Mouse (Mus musculus): Measurements from ENCODE around the gene Selenos.

Selenos gene

DNA sequence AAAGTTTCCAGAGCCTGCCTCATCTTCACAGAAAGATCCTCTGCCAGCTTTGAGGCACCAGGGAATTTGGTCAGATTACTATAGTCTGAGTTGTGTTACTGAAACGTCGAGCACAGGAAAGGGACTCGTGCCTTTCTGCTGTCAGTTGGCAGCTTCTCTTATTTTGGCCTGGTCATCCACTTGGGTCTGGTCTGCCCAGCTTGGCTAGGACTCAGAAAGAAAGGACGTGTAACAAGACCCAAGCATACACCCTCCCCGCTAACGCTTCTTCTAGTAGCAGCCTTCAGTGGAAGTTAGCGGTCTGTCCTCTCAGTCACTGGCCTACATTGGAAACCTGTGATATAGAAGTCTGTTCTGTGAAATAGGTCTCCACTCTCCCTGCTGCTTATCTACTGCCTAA lies 5.1 kb downstream of the Selenos start:
- no peak for DNase-seq (ENCODE audit: low spot score in 2 of 2)

DNA sequence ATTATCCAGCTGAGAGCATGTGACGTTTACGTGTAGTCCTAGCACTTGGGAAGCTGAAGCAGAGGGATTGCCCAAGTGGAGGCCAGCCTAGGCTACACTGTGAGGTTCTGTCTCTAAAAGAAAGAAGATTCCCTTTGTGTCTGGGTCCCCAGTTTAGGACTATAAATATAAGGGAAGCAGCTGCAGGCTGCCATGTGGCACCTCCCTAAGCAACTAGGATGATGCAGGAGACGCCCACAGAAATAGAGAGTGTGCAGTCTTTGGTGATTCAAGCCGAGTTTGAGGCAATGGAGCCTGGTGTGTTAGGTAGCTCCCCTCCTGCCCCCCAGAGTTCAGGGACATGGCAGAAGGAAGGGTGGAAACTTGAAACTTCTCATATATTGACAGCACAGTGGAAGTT lies 8.2 kb downstream of the Selenos start:
- peak in 1 of 2 experiments; percentile 63 for DNase-seq (ENCODE audit: low spot score in 2 of 2)

DNA sequence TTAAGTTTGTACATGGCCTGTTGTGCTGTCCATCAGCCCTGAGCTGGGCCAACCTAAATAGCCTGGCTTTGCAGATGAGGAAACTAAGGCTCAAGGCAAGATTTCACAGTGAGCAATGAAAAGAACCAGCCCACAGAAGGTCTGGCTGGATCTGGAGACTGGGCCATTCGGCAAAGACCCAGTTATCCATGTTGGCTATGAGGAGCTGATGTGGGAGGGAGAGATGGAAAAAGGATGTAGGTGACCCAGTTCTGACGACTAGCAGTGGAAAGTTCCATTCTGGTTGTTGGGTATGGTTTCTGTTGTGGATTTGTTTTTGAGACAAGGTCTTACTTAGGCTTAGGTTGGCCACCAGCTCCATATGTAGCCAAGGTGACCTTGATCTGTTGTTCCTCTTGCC lies 8.6 kb downstream of the Selenos start:
- DNase-seq (ENCODE audit: low spot score in 2 of 2), result no peak

DNA sequence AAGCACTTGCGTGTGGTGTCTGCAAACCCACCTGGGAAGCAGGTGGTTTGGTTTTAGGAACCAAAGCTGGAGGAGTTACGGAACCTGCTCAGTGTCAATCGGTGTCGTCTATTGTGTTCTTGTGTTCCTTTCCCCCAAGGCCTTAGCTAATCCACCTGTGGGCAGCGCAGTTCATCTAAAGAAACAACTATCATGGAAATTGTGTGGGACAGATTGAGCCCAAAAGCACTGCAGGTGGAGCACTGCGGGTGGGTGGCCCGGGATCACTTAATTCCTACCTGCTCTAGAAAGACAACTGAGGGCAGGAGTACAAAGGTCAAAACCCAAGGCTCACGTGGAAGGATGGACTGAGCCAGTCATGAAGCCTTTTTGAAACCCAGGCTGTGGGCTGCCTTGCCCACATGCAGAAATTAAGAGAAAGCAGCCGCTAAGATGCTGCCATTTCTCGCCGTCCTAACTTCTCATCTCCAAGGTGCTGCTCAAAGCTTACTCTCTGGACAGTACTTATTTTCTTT lies 11.3 kb downstream of the Selenos start:
- DNase-seq (ENCODE audit: low spot score in 2 of 2), result no peak

DNA sequence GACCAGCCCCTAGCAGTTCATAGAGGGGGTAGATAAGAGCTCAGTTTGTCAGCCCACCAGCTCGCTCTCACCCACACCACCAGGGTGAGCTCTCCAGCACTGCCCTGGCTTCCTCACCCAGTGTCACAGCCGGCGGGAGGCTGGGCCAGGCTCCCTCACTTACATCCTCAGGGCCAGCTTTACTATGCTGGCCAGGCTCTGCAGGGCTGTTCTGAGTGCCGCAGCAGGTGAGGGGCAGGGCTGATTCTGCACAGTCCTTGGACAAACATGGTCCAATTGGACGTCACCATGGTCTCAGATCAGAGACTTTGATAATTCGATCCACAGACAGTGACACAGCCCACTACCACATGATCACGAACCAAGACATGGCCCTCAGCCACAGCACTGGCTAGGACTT lies 12.1 kb downstream of the Selenos start:
- DNase-seq (ENCODE audit: low spot score in 2 of 2), result no peak

DNA sequence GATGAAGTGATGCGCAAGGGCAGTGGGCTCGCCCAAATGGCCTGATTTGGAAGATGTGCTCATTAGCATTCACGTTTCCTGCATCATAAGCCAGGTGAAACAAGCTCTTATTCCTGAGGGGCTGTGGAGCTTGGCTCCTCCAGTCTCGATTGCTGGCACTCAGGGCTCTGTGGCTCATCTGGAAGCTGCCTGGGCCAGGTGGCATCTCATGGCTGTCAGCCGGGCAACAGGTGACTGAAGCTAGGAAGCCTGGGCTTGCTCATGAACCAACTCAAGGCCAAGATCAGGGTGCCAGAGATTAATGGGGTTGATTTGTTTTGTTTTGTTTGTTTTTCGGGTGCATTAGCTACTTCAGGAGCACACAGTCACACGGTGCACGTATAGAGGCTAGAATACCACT lies 13.2 kb downstream of the Selenos start:
- DNase-seq (ENCODE audit: low spot score in 2 of 2), result no peak

DNA sequence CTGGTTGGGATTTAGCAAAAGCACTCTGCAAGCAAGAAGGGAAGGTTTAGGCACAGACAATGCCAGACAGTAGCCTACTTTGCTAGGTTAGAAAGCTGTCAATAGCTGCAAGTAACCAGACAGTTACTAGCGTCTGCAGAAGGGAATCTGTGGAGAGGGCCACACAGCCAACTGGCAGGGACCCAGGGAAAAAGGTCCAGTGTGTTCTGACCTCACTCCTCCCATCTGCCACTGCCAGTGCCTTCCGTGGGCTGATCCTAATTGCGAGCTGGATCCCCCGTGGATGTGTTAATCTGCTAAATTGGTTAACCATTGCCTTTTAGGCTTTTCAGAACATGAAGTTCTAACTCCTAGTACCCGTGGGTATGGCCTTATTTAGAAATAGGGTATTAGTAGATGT lies 14.7 kb downstream of the Selenos start:
- no peak for DNase-seq (ENCODE audit: low spot score in 2 of 2)

DNA sequence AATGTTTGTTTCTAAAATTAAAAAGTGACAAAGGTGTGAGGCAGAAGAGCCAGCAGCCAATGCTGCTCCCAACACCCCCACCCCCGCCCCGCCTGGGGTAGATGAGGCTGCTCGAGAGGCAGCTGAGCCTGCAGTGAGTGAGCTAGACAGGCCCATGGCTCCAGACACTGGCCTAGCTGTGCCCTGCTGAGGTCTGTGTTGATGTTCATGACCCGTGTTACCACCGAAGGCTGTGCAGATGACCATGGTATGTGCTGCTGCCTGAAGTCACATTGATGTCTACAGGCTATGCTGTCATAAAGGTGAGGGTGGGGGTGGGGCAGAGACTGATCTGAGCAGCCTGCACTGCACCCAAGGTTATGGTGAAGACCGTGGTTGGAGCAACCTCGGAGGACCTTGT lies 19.4 kb downstream of the Selenos start:
- DNase-seq (ENCODE audit: low spot score in 2 of 2), result no peak

DNA sequence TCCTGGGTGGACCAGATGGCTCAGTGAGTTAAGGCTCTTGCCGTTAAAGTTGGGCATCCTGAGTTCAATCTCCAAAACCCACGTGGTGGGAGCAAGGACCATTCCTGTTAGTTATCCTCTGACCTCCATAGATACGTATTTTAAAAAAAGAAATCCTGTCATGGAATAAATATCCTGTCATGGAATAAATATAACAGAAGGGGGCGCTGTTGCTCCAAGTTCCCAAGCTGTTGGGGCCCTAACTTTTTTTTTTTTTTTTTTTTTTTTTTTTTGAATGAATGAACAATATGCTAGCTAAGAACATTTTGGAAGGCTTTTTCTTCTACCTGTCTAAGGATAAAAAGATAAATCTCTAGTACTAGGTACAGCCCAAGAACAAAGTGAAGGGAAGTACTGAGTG lies 22.4 kb downstream of the Selenos start:
- DNase-seq (ENCODE audit: low spot score in 2 of 2), result no peak

DNA sequence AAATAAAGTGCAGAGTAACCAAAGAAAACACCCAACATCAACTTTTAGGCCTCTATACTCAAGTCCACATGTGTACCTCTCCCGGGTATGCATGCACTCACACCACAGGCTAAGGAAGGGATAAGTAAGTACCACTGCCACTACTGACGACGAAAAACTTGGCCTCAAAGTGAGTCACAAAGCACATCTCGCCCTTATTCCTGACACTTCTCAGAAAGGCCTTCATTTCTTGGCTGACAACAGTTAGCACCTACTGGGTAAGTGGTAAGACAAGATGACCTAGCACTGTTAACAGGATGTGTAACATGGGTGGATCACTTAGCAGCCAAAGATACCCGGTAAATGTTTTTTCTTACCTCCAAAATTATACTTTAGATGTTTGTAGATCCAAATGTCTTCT lies 25.1 kb downstream of the Selenos start:
- no peak for DNase-seq (ENCODE audit: low spot score in 2 of 2)

DNA sequence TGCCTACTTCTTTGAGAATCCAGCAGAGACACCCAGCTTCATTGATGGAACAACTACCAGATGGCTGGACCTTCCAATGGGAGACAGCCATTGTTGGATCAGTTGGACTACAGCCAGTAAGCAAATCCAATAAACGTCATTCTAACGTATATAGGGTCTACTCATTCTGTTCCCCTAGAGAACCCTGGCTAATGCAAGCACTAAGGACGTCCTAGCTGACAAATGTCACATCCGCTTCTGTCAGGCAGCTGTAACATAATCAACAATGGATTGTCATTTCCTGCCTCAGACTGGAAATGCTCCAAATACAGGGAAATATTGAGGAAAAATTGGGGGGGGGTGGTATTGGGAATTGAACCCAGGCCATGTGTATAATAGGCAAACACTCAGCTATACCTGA lies 26.3 kb downstream of the Selenos start:
- no peak for DNase-seq (ENCODE audit: low spot score in 2 of 2)

DNA sequence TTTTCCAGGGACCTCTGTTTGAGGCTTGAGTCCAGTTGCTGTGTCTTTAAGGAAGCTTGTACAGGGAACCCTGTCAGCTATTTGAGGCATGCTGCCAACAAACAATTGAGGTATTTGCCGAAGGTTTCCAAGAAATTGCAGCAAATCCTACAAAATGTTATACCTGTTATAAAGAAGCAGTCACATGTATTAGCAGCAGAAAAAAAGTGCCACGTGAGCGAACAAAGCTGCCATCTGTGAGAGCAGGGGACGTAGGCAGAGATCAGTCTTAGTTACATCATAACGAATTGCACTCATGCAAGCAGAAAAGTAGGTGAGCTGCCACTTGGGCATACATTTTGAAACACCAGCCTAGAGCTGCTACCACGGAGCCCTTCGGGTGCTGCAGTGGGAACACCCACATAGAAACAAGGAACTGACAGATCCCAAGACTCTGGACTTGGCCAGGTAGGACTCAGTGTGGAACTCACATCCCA lies 27.2 kb downstream of the Selenos start:
- no peak for DNase-seq (ENCODE audit: low spot score in 2 of 2)

DNA sequence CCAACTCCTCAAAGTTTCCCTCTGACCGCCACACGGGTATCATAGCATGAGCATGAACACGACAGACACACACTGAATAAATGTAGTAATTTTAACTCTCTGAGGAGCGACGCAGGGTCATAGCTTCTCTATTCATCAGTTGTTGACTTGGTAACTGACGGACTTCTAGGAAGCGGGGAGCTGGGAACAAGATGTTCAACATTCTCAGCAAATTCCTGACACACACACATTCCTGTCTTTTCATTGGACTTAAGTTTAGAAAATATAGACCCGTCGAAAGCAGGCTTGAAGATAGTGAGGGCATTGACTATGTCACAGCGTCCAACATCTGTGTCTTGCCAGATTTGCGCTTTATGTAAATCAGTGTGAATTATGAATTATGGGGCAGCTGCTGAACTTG lies 27.8 kb downstream of the Selenos start:
- no peak for DNase-seq (ENCODE audit: low spot score in 2 of 2)

DNA sequence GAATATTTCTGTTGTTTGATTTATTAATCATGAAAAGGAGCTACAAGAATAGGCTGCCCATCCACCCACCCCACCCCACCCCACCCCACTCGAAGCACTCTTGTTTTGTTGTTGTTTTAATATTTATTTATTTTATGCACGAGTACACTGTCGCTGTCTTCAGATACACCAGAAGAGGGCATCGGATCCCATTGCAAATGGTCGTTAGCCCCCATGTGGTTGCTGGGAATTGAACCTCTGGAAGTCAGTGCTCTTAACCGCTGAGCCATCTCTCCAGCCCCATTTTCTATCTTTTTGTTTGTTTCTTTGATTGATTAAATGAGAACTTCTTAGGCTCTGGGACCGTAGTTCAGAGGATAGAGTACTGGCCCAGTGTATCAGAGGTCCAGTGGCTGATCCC lies 28.5 kb downstream of the Selenos start:
- DNase-seq (ENCODE audit: low spot score in 2 of 2), result no peak

DNA sequence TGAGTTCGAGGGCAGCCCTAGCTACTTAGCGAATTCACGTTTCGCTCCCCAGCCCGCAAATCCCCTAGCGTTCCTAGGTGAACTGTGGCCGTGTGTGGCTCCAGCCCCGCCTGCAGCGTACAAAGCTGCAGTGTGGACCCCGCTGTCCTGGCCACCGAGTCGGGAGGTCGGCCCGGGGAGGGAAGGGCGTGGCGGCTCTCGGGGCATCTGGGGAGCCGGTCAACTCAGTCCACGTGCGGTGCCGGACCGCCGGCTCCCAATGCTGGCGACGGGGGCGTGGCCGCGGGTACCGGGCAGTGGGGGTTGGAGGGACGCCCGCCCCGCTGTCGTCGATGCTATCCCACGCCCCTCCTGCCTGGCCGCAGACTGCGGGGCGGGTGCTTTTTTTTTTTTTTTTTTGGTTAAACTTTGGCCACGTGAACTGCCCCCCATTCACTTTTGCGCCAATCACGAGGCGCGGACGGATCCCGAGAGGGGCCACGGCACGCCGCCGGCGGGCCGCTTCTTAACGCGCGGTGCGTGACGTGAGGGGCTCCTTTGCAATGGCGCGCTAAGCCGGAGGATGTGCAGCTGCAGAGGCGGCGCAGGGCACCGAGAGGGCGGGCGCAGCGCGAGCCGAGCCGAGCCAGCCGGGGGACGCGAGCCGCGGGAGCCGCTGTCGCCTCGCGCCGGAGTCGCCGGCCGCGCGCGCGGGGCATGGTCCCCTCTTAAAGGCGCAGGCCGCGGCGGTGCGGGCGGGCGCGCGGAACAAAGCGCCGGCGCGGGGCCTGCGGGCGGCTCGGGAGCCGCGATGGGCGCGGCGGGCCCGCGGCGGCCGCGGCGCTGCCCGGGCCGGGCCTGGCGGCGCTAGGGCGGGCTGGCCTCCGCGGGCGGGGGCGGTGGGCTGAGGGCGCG lies 29.8 kb downstream of the Selenos start, which contains the start of gene Chsy1:
Gene Chsy1 (plus strand): TSS at position 555 of the 894 bp plus-strand sequence.
- peak; percentile 61 to 89 for DNase-seq (ENCODE audit: low spot score in 2 of 2)

DNA sequence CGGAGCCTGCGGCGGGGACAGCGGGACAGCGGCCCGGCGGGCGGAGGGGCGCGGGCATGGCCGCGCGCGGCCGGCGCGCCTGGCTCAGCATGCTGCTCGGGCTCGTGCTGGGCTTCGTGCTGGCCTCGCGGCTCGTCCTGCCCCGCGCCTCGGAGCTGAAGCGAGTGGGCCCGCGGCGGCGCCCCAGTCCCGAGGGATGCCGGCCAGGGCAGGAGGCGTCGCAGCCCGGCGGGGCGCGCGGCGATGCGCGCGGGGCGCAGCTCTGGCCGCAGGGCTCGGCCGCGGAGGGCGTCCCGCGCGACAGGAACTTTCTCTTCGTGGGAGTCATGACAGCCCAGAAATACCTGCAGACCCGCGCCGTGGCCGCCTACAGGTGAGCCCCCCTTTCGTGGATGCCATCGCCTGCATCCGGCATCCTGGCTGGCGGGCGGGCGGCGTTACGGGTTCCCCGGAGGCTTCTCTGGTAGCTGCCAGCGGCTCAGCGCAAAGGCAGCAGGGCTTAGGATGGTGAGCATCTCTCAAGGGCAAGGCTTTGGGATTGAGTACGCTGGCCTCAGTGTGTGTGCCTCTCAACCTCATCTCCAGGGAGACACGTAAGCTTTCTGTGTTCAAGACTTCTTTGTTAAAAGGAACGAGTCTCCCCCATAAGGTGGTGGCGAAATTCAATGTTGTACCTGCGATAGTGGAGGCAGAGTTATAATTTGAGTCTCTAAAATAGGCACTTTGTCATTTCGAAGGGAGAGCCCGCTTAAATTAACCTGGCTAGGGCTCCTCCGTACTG lies 30.6 kb downstream of the Selenos start:
- no peak for DNase-seq (ENCODE audit: low spot score in 2 of 2)

DNA sequence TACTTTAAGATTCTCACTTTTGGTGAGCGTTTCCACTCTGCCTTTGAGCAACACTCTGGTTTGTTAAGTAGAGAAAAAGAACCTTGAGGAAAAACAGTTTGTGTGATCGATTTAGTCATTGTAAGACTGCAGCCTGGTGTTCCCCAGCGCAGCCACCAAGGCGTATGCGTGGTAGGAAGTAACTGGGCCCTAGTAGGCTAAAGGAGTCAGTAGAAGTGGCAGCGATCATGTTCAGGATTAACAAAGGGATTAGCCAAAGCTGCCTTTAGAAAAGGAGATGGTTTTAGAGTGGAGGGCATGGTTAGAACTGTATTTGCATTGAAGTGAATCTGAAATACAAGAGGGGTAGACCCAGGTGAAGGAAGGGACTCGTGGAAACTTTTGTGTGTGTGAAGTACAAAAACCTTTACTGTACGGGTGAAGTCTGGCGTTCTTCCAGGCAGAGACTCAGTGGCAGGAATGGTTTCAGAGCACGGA lies 31.2 kb downstream of the Selenos start:
- DNase-seq (ENCODE audit: low spot score in 2 of 2), result no peak

DNA sequence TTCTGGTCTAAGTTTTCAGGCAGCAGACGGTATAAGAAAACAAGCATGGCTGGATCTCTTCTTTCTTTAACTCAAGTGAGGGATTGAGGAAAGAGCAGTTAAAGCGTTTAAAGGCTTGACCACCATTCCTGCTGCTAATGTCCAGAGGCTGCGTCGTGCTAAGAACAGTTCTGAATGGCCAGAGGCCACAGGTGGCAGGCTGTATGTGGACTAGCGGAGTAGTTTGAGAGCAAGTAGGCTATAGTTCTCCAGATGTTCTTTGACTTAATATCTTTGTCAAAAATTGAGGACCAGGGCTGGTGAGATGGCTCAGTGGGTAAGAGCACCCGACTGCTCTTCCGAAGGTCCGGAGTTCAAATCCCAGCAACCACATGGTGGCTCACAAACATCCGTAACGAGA lies 31.8 kb downstream of the Selenos start:
- DNase-seq (ENCODE audit: low spot score in 2 of 2), result no peak

DNA sequence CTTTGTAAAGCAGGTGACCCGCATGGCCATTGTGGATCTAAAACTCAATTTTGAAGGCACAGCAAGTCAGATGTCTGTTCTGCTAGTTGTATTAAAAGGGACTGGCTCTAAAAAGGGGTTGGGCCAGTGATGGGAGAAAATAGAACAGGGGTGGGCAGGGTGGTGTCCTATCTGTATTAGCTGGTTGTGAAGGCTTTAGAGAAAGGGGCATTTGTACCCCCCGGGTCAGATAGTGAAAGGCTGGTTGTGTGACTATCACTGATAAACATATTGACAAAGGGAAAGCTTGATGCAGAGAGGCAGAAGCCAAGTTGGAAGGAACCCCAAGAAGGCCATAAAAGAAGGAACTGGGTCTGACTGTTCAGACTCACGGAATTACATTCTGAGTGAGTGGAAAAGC lies 34.1 kb downstream of the Selenos start:
- DNase-seq (ENCODE audit: low spot score in 2 of 2), result no peak

DNA sequence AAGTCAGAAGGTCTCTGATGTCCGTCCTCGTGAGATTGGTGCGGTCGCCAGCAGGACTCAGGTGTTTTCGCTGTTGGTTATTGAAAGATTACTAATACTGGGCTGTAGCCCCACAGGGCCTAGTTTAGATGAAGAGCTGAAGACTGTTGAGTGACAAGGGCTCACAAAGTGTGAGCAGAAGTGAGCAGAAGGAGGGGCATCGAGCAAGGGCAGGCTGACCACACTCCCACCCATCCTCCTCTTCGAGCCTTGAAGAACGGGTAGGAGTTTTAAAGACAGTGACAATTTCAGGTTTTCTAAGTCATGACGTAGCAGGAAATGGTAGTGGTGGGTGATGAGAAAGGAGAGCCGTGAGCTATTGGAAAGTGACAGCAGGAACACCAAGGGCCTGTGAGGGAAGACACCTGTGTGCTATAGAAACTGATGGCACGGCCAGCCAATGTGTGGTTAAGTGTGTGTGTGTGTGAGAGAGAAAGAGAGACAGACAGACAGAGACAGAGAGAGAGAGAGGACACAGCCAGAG lies 36.4 kb downstream of the Selenos start:
- no peak for DNase-seq (ENCODE audit: low spot score in 2 of 2)

DNA sequence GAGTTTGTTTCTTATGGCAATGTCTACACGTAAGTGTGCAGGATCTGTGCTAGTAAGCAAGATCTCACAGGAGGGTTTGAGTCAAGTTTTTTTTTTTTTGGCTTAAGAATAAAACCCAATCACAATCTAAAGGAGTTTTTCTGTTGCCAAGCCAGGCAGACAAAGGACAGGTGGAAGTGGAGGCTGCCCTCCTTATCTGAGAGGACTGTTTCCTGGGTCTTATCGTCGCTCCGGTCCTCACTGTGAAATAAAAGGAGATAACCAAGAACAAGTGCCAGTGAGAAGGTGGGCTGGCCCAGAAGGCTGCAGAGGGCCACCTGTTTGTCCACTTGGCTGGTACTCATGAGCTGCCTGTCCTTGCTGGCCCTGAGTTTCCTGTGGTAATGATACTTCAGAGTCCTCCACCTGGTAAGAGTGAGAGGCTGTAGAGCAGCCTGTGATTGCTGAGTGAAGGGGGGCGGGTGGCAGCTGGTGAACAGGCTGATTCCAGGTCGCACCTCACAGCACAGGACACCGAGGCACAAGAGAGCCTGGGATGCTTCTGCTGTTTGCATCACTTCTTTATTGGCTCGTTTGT lies 37.5 kb downstream of the Selenos start:
- no peak for DNase-seq (ENCODE audit: low spot score in 2 of 2)

DNA sequence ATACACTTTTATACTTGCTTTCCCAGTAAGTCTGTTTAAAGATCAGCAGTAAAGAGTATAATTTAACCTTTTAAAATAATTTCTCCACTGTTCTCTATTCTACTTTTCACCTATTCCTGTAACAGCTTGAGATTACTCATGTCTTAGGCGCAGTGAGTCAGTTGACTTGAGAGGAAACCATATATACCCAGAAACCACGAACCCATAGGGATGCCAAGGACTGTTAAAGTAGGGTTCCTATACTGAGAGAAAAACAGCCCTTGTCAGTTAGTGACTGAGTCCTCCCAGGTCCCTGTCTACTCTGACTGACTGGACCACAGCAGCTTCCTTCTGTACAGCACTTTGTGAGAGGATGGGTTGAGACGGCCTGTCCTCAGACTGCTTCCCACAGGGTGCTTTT lies 38.6 kb downstream of the Selenos start:
- no peak for DNase-seq (ENCODE audit: low spot score in 2 of 2)
